Mouse (Mus musculus) embryonic facial prominence, embryonic 11.5 days (tissue): Measurements from ENCODE around the gene Dyrk1a. TPM values are rescaled to one million over a fixed set of nuclear protein-coding genes. Genes with fewer than 3 reads are reported as not detected.

Experiments
- ATAC-seq: fragments of 200-750 bp; cut with Nextera tagmentation; replicated peaks from 2 replicates; pipeline ENCODE4 v1.8.0; 2017; ENCODE audit warnings: low read depth; ENCODE audit not compliant: insufficient number of reproducible peaks, low FRiP score, low TSS enrichment
- DNase-seq: peaks from one replicate; pipeline ENCODE4 v3.0.0-alpha.2; 2015; ENCODE audit warnings: low spot score
- H3K27ac ChIP-seq: fragments of 300-500 bp; sonication (generic); replicated peaks from 2 replicates; pipeline ENCODE4 v1.5.1; 2014; ENCODE audit warnings: mild to moderate bottlenecking, low read depth, low read length, control low read depth
- H3K27me3 ChIP-seq: fragments of 300-500 bp; sonication (generic); 2 replicates; pipeline ENCODE4 v1.6.1; 2014; ENCODE audit warnings: mild to moderate bottlenecking, low read length, moderate library complexity, mixed read lengths; ENCODE audit not compliant: control insufficient read depth, insufficient read depth
- H3K36me3 ChIP-seq: fragments of 300-500 bp; sonication (generic); replicated peaks from 2 replicates; pipeline ENCODE4 v1.6.1; 2014; ENCODE audit warnings: low read depth, mild to moderate bottlenecking, low read length, moderate library complexity, mixed read lengths; ENCODE audit not compliant: control insufficient read depth, insufficient read depth
- H3K4me1 ChIP-seq: fragments of 300-500 bp; sonication (generic); 2 replicates; pipeline ENCODE4 v1.6.1; 2014; ENCODE audit warnings: low read length, mixed read lengths; ENCODE audit not compliant: control insufficient read depth, insufficient read depth
- H3K4me2 ChIP-seq: fragments of 300-500 bp; sonication (generic); 2 replicates; pipeline ENCODE4 v1.6.1; 2014; ENCODE audit warnings: low read depth, mild to moderate bottlenecking, control low read depth, low read length, moderate library complexity
- H3K4me3 ChIP-seq: fragments of 300-500 bp; sonication (generic); 2 replicates; pipeline ENCODE4 v1.5.1; 2014; ENCODE audit warnings: low read depth, low read length, control low read depth
- H3K9ac ChIP-seq: fragments of 300-500 bp; sonication (generic); replicated peaks from 2 replicates; pipeline ENCODE4 v1.6.1; 2014; ENCODE audit warnings: mild to moderate bottlenecking, control low read depth, low read length
- H3K9me3 ChIP-seq: fragments of 300-500 bp; sonication (generic); replicated peaks from 2 replicates; pipeline ENCODE4 v1.6.1; 2016; ENCODE audit warnings: mild to moderate bottlenecking, low read length, inconsistent platforms, mixed read lengths; ENCODE audit not compliant: control insufficient read depth
- WGBS: fragments of 180-500 bp; shearing (Covaris S2); extraction: QIAGEN DNeasy Blood & Tissue Kit; methylation state at CpG from one replicate; pipeline ENCODE4 v1.1.7; 2014; 5-methylcytosine and 5-hydroxymethylcytosine counted together
- polyA plus RNA-seq: library from polyadenylated mRNA; unstranded; fragments of >200 nt; fragmentation: Nextera tagmentation; extraction: Ambion mirVana; gene quantifications from 2 replicates; pipeline ENCODE4 v1.2.1, GENCODE M21; 2014

Dyrk1a gene
- 12.1 and 13.6 TPM in 2 replicates for polyA plus RNA-seq

GRCm38 (mm10) chr16:94569229-94570176 lies at the start of gene Dyrk1a:
Gene Dyrk1a, plus strand, starts transcription at chr16:94570010.
- Histone ChIP-seq H3K4me2 (peak within 1 kb of the TSS; percentile 64), H3K9ac (peak within 1 kb of the TSS; percentile 99), H3K36me3 (no peaks in the 10 kb centered on the region), H3K27ac (peak within 1 kb of the TSS; percentile 100), H3K9me3 (no peaks in the 10 kb centered on the region), H3K27me3 (no peaks in the 10 kb centered on the region), H3K4me3 (peak within 1 kb of the TSS; percentile 95), H3K4me1 (no peaks in the 10 kb centered on the region; the same call in 1 of the 2 replicates)
- DNase-seq (peak; percentile 99), ATAC-seq (peak; percentile 87)
- under 1% methylated on average over 68 of the region's 133 CpGs for WGBS

DNA sequence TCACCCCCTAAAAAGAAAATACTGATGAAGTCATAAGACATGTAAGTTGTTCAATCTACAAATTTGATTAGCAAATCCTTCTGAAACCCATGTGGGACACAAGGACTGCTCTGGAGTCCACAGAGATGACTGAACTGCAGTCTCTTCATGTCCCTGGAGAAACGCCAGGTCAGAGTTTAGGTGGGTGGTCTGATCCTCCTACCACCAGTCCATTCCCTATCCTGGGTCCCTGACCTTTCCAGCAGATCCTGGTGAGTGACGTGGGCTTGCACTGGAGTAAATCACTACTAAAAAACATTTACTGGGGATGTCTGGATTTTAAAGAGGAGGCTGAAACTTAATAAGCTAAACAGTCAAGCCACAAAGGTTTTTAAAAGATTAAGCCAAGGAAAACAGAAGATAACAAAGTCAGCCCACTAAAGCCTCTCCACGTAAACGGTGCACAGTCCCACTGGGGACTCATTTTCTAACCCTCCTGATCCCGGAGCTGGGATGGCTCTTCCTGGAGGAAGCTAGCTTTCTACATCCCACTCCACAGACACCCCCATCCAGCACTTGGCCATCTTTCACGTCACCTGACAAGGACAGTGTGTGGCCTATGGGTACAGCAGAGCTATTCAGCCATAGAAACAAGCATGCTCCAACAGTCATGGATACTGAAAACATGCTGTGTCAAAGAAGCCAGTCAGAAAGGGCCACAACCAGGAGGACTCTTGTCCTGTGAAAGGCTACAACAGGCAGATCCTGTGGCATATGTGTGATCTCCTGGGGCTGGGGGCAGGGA lies 46.0 kb upstream of the Dyrk1a start:
- no peak overlapping the region for H3K4me2 ChIP-seq
- ATAC-seq (no peak), DNase-seq (no peak)
- peaks cover 3% of the 10 kb centered on the region; the same call in 1 of the 2 replicates for H3K4me1 ChIP-seq
- H3K9ac ChIP-seq, result no peak overlapping the region
- WGBS, result 57% methylated on average over 6 of the region's 6 CpGs
- H3K4me3 ChIP-seq, result no peak overlapping the region
- H3K27me3 ChIP-seq, result no peaks in the 10 kb centered on the region
- H3K36me3 ChIP-seq, result no peaks in the 10 kb centered on the region
- no peaks in the 10 kb centered on the region for H3K9me3 ChIP-seq
- H3K27ac ChIP-seq, result no peak overlapping the region

DNA sequence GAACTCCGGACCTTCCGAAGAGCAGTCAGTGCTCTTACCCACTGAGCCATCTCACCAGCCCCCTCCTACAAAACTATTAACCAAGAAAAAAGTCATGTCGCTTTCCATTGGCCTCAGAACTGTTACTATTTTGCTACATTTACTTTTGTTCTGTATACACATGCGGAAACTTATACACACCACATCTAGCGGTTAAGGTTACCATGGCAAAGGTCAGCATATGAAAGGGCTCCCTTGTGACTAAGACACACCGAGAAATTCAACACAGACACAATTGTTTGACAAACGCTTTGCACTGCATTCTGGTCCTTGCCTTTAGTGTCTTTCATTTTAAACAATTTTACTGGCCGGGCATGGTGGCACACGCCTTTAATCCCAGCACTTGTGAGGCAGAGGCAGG lies 45.1 kb upstream of the Dyrk1a start:
- Histone ChIP-seq H3K4me2 (no peak overlapping the region), H3K36me3 (no peaks in the 10 kb centered on the region), H3K4me1 (peaks cover 3% of the 10 kb centered on the region; the same call in 1 of the 2 replicates), H3K9me3 (no peaks in the 10 kb centered on the region), H3K9ac (no peak overlapping the region), H3K27ac (no peak overlapping the region), H3K27me3 (no peaks in the 10 kb centered on the region), H3K4me3 (no peak overlapping the region)
- WGBS, result 73% methylated on average over 9 of the region's 9 CpGs
- DNase-seq (no peak), ATAC-seq (no peak)

- H3K27ac ChIP-seq, result peak overlapping the region; percentile 95
- H3K9ac ChIP-seq, result peak overlapping the region; percentile 75
- no peaks in the 10 kb centered on the region for H3K9me3 ChIP-seq
- 0% methylated on average over 20 of the region's 24 CpGs for WGBS
- peak overlapping the region; percentile 52 for H3K4me2 ChIP-seq
- H3K27me3 ChIP-seq, result no peaks in the 10 kb centered on the region
- DNase-seq, result no peak
- H3K36me3 ChIP-seq, result no peaks in the 10 kb centered on the region
- peaks cover 3% of the 10 kb centered on the region; the same call in 1 of the 2 replicates for H3K4me1 ChIP-seq
- H3K4me3 ChIP-seq, result peak overlapping the region; percentile 76
- ATAC-seq, result peak; percentile 80
Measured at GRCm38 (mm10) chr16:94525955-94526343, 43.9 kb upstream of the Dyrk1a start.

DNA sequence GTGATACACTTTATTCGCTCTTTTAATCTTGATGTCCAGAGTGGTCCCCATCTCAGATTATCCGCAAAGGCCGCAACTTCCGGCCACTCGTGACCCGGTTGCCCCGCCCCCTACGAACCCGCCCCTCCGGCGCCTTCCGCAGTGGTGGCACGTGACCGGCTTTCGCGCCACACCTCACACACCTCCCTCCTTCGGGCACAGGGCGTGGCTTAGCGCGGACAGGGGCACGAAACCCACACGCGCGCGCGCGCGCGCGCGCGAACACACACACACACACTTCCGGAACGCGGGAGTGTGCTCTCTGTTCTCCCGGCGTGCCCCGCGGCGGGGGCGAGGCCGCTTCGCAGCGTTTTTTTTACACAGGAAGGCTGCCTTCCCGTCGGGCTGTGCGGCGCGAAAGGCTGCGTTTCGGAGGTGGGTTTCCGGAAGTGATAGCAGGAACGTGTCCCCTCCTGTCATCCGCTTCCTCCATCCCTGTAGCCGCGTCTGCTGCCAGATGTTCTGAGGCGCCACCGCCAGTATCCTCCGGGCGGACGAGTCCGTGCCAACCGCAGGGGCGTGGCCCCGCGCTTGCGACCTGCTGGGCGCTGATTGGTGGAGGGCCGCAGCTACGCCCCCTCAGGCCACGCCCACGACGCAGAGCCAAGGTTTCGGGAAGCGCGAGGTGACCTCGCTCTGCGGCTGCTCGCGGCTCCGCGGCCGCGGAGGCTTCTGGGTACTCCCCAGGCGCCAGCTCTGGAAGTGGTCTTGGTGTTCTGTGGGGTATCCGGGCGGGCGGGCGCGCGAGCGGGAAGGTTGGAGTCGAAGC lies 43.3 kb upstream of the Dyrk1a start, which contains the start of gene Vps26c:
Vps26c (minus strand) TSS at position 487 of the 808 bp plus-strand sequence.
- peaks cover 3% of the 10 kb centered on the region; the same call in 1 of the 2 replicates for H3K4me1 ChIP-seq
- H3K9me3 ChIP-seq, result no peaks in the 10 kb centered on the region
- under 1% methylated on average over 90 of the region's 93 CpGs for WGBS
- peak within 1 kb of the TSS; percentile 76 for H3K4me3 ChIP-seq
- peak within 1 kb of the TSS; percentile 75 for H3K9ac ChIP-seq
- no peaks in the 10 kb centered on the region for H3K36me3 ChIP-seq
- ATAC-seq (peak; percentile 91), DNase-seq (peak; percentile 97)
- peak within 1 kb of the TSS; percentile 65 for H3K4me2 ChIP-seq
- H3K27me3 ChIP-seq, result no peaks in the 10 kb centered on the region
- peak within 1 kb of the TSS; percentile 95 for H3K27ac ChIP-seq

- Histone ChIP-seq H3K4me2 (peak overlapping the region; percentile 65), H3K36me3 (no peaks in the 10 kb centered on the region), H3K4me3 (peak overlapping the region; percentile 76), H3K9ac (peak overlapping the region; percentile 75), H3K4me1 (peaks cover 3% of the 10 kb centered on the region; the same call in 1 of the 2 replicates), H3K27ac (peak overlapping the region; percentile 95), H3K27me3 (no peaks in the 10 kb centered on the region), H3K9me3 (no peaks in the 10 kb centered on the region)
- no peak for DNase-seq
- ATAC-seq, result no peak
- WGBS, result 10% methylated on average over 13 of the region's 13 CpGs
Measured at GRCm38 (mm10) chr16:94527152-94527534, 42.7 kb upstream of the Dyrk1a start.

GRCm38 (mm10) chr16:94527546-94527945 lies 42.3 kb upstream of the Dyrk1a start:
- peak overlapping the region; percentile 95 for H3K27ac ChIP-seq
- no peaks in the 10 kb centered on the region for H3K36me3 ChIP-seq
- H3K27me3 ChIP-seq, result no peaks in the 10 kb centered on the region
- H3K4me1 ChIP-seq, result peaks cover 3% of the 10 kb centered on the region; the same call in 1 of the 2 replicates
- ATAC-seq (no peak), DNase-seq (no peak)
- 65% methylated on average over 3 of the region's 3 CpGs for WGBS
- no peaks in the 10 kb centered on the region for H3K9me3 ChIP-seq
- peak overlapping the region; percentile 65 for H3K4me2 ChIP-seq
- peak overlapping the region; percentile 76 for H3K4me3 ChIP-seq
- peak overlapping the region; percentile 75 for H3K9ac ChIP-seq
